Mouse (Mus musculus): ENCODE results near the gene Dync2li1. TPM values are rescaled to one million over a fixed set of nuclear protein-coding genes. Genes with fewer than 3 reads are reported as not detected.

Dync2li1 gene
- polyA plus RNA-seq (2017; shearing (Covaris generic)): 2.3 TPM

DNA sequence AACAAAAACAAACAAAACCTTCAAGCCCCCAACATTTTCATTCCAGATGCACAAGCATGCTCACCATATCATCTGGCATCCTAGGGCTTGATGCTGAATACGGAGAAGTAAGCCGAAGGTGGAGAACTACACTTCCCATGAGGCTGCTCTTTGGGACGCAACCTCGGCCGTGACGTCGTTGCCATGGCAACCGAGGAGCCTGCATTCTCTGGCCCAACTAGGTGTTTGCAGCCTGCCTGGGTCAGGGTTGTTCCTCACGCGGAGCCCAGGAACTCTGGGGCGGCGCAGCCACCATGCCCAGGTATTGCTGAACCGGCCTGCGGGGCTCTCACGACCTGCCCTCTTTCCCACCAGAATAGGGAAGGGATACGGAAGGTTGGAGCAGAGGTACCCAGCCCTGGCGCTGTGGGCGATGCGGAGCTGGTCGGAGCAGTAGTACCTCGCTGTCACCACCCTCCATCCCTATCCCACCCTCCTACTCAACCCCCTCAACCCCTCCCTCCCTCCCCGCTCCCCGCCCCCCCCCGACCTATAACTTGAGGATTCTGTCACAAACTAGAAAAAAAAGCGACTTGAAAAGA lies at the start of gene Dync2li1:
Dync2li1 (plus strand) TSS at position 221 of the 581 bp plus-strand sequence.

DNA sequence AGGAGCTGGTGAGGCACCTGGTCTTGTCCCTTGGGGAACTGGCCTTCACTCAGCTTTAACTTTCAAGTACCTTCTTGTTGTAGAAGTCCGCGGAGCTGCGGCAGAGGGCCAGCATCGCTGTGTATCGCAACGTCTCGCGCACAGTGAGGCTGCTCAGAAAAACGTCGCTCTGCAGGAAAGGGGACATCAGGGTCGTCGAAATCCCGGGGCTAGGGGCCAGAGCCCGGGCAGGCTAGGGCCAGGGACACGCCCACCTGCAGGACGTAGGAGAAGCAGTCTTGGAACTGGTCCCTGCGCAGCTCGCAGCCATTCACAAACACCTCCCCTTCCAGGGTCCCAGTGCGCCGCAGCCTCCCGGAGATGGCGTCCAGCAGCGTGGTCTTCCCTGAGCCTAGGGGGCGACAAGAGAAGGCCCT lies 49.7 kb downstream of the Dync2li1 start, which contains the start of gene Abcg8:
Abcg8 (plus strand) TSS at position 352 of the 416 bp plus-strand sequence.

DNA sequence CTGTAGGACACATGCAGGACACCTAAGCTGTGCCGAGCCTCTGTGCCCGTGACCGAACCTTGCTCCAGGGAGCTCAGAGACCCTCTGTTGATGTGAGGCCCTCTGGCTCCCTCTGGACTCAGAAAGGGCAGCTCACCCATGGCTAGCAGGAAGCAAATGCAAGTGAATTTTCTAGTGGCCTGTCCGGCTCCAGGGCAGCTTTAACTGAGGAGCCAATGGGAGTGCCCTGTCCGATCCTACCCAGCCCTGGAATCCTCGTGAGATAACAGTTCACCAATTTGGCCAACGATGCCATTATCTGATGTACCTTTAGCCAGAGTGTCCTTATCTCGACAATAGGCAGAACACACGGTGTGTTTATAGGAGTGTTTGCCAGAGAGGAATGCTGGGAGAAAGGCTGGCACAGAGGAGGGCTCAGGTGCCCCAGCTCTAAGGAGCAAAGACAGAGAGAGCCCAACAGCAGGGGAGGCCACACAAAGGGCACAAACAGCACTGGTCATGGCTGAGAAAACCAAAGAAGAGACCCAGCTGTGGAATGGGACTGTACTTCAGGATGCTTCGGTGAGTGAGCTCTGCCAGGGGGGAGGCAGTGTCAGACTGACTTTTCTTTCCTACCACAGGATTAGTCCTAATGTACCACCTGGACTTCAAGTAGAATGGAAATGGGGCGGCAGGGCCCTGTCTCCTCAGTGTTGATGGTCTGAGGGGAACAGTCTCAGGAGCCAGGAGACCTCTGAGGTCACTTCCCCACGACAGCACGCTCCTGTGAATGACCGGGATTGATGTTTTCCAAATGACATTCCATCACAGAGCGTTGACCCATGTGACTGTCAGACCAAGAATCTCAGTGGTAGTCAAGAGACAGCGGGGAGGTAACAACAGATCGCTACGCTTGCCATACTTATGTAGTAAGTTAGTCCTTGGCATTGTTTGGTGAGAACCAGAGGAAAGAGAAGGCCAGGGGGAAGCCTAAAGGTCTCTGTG lies 56.7 kb downstream of the Dync2li1 start, which contains the start of gene Abcg5:
Abcg5 (minus strand) TSS at position 278 of the 984 bp plus-strand sequence.

Other genes with a start within 250 kb of the Dync2li1 start
- gene Thada, start 160.3 kb upstream of the Dync2li1 start, polyA plus RNA-seq (2017; shearing (Covaris generic)): 147 TPM
- gene Plekhh2, start 114.6 kb upstream of the Dync2li1 start, polyA plus RNA-seq (2017; shearing (Covaris generic)): 0.23 TPM
- not detected for gene Abcg8, start 49.8 kb downstream of the Dync2li1 start, polyA plus RNA-seq (2017; shearing (Covaris generic))
- not detected for gene Abcg5, start 56.5 kb downstream of the Dync2li1 start, polyA plus RNA-seq (2017; shearing (Covaris generic))
- 28.7 TPM for gene Lrpprc, start 164.3 kb downstream of the Dync2li1 start, polyA plus RNA-seq (2017; shearing (Covaris generic))

All from effector memory CD4-positive, alpha-beta T cell, adult 7 months (primary cell).